Mouse (Mus musculus) gastrocnemius, postnatal 25 days (tissue): ENCODE measurements around the gene Borcs7. TPM values are rescaled to one million over a fixed set of nuclear protein-coding genes. Genes with fewer than 3 reads are reported as not detected.

Experiments used
- DNase-seq: peaks from one replicate; pipeline ENCODE4 v3.0.0; 2022
- total RNA-seq, 2 experiments: library from RNA; stranded (reverse); gene quantifications; 1 replicate in 1 of 2; 2 replicates in 1 of 2; pipeline ENCODE4 v1.2.3; 2021

Gene Borcs7
- total RNA-seq, 2 experiments from 2014 or later: 11.4 to 11.8 TPM

DNA sequence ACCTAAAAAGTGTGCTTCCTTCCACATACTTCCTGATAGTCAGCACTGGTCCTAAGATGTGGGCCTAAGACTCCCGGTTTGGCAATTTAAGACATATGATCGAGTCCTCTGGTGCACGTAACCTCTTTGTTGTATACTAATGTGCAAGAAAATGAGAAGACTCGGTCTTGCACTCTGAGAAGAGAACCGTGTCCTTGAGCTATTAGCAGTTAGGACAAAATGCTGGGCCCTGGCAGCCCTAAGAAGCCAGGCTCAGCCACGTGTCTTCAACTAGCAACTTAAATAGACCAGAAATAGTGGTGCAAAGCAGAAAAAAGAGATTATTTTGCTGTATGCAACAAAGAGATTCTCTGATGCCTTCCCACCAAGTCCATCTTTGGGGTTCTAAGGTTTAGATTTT is 26.9 kb upstream of the Borcs7 start:
- no peak for DNase-seq

DNA sequence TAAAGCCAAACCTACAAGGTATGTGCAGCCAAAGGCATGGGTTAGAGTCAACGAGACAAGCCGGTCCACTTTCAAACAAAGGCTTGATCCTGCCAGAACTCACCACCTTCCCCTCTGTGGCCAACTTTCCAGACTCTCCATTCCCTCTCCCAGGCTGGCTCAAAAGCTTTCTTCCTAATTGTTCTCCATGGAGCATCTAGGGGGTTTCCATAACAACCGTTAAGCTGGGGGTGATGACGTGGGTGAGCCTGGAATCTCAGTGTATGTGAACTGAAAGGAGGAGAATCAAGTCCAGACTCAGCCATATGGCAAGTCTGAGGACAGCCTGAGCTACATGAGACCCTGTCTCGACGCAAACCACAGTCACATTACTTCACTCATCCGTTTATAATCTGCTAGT is 24.2 kb upstream of the Borcs7 start:
- DNase-seq: no peak

DNA sequence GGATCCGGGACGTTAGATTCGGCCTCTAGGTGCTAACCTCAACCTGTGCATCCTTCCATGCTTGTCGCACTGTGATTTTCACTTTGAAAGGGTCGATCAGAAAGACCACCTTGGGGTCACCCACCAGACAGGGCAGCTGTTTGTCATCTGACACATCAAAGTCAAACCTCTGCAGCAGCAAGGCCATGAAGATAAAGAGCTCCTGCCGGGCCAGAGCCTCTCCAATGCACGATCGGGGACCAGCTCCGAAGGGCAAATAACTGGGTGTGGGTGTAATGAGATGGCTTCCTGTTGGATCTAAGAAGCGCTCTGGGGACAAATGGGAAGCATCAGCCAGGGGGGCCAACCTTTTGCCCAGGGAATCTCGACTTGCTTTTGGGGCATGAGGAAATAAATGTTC is 22.4 kb upstream of the Borcs7 start:
- DNase-seq: no peak

DNA sequence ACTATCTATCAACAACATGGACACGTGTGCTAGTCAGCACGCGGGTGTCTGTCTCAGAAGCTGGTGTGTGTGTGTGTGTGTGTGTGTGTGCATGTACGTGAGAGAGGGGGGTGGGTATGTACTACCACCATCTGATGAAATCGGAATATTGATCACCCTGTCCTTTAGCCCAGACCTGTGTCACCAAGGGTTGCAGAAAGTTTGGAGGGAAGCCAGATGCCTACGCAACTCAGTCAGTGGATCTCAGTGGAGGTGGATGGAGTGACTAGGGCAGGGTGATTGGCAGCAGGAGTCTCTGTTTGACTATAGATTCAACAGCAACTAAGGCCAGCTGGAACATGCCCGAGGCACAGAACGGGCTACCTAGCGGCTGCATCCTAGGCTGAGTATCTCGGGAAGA is 21.4 kb upstream of the Borcs7 start:
- DNase-seq: no peak

DNA sequence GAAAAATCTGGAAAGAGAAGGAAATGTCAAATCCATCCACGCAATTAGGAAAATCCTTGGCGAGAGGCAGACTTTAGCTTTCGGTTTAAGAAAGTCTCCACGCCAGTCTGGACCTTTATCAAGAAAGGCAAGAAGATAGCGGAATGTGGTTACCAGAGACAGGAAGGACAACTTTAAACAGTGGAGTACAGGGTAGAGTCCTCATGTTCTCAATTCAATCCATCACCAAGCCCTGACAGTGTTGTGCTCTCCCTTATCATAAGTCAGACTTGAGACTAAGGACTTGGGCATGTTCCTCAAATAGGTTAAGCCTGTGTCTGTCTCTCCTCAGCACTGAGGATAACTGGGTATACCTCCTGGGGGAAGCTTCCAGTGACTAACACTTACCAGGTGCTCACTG is 19.9 kb upstream of the Borcs7 start:
- no peak for DNase-seq

DNA sequence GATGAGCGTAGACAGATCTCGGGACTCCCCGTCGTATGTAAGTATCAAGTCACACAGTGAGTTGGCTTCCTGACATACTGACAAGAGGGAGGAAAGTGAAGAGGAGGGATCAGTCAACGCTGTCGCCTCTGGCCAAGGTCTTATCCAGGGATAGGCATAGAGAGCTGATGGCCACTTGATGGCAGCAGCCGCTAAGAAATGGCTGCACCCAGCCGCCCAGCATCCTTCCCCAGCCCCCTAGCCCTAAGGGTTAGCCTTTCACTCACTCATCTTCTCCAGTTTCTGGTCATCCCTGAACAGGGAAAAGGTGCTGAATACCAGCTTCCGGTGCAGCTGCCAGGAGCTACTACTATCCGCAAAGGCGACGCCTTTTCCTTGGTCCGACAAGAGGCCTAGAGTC is 19.0 kb upstream of the Borcs7 start:
- no peak for DNase-seq

DNA sequence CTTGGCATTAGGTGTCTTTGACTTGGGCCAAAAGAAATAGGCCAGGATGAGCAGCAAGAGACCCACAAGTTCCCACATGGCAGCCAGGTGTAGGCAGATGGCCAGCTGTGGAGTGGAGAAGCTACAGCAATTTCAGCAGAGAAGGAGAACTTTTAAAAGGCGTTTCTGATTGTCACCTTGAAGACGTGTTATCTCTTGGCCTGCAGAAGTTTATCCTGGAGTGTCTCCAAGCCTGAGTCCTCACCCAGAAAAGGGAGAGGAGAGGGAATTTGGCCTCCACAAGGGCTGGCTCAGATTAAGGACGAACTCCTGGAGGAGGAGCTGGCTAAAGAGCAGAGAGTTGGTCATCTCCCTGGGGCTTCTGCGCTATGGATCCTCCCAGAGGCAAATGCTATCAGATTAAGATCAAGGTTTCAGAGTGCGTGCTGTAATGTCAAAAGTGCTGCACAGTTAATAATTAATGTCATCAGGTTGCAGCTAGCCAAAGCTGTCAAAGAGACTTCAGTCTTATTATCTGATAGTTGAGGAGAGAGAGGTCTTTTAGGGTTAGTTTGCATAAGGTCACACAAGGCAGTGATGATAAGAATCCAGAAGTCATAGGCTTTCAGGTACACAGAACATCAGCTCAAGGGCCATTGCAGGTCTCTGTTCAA is 16.8 kb upstream of the Borcs7 start, which contains the start of gene Cyp17a1:
TSS of gene Cyp17a1 (minus strand) at position 407 of the 653 bp plus-strand sequence.
- DNase-seq: no peak

DNA sequence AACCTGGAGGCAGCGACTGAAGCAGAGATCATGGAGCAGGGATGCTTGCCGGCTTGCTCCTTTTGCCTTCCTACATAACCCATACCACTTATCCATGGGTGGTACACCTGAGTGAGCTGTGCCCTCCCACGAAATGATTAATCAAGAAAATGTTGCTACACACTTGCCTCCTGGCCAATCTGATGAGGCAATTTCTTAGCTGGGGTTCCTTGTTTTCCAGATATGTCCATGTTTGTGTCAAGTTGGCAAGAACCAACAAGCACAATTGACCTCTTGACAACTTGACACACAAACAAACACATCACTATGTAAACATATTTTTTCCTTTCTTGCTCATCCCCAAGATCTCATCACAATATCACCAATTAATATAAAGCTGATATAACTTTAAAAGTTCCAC is 14.1 kb upstream of the Borcs7 start:
- no peak for DNase-seq

DNA sequence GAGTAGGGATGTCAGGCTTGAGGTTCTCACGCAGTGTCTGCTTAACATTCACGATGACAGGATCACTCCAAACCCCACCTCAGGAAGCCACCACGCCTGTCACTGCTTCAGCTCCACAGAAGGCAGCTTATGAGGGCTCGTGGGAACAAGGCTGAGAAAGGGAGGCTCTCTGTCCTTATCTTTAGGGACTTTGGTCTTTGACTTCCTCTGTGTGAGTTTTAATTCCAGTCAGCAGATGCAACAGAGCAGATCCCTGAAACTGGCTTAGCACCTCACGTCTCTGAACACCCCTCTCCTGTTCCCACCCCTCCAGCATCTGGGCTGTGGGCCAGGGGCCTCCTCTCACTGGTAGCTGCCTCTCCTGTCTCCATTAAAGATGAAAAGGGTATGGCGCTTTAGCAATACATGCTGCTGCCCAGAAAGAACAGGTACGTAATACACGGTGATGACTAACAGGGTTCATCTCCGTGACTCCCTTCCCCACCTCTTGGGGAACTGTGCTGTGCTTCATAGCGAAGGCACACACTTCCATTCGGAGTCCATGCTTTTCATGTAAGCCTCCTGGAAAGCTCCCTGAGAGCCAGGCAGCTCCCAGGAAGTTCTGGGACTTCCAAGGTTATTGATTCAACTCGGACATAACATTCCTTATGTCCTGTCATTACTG is 9.9 kb upstream of the Borcs7 start:
- no peak for DNase-seq

DNA sequence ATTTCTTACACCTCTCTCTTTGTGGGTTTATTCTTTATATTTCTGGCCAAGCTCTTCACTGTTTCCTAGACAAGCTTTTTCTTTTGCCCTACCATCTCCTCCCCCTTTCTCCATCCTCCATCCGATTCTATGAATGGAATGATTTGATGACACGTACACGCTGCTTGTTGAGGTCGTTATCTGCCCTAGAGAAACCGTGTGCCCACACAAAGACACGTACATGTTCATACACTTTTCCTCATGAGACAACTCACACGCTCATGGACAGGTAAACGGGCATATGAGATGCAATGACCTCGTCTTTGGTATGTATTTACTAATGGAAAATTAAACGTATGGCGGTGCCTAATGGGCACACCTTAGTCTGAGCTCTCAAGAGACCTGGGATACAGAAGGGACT is 681 bp downstream of the Borcs7 start:
- no peak for DNase-seq

DNA sequence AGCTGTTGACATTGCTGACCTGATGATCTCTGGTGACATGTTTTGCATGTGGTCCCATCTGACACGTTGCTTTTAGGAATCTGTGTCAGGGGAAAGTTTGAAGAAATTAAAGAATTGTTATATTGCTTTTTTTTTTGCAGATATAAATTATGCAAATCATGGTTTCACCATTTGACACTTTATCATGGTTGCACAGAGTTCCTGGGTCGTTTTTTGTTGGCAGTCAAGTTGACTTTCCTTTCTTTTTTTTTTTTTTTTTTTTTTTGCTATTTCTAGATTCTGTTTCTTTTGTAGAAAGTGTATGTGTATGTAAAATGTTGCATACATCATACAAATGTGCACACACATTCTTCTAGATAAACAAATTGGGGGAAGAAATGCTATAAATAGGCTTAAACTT is 1.4 kb downstream of the Borcs7 start:
- DNase-seq: no peak

DNA sequence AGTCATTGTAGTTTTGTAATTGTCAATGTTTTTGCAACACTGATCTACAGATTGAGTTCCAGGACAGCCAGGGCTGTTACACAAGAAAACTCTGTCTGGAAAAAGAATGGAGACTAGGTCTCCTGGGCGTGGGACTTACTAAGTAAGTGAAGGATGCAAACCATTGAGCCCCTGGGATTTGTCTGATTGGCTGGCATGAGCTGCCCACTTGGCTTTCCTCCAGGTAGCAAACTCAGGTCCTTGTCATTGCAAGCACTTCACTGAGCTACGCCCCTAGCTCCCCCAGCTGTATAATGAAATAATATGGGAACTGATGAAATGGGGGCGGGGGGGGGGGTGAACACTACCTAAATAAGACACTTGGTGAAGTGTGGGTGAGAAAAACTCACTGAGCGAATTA is 3.4 kb downstream of the Borcs7 start:
- no peak for DNase-seq

DNA sequence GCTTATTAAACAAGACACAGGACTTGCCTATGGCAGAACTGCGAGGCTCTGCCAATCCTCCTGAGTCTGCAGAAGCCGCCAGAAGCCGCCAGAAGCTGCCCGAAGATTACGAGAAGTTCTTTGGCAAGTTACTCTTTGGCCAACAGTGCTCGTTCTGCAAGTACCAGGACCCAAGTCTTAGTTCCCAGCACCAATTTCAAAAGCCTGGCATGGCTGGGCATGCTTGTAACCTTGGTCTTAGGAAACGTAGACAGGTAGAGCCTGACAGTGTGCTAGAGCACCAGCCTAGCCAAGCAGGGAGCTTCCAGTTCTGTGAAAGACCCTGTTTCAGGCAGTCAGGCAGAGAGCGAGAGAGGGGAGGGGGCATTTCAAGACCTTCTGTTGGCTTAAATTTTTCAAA is 6.8 kb downstream of the Borcs7 start:
- no peak for DNase-seq

DNA sequence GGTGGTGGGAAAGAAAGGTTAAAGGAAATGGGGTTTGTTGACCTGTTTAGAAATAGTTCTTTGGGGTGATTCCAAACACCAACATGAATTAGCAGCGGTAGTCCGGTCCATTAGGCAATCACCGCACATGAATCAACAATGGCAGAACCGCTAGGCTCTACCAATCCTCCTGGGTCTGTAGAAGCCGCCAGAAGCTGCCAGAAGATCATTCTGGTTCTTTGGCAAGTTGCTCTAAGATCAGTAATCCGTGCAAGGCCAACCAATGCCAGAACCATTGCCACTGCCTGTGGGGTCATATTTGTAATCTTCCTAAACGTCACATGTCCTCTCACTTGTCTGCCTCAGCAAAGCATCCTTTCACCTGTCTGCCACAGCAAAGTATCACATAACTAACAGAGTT is 7.2 kb downstream of the Borcs7 start:
- no peak for DNase-seq

DNA sequence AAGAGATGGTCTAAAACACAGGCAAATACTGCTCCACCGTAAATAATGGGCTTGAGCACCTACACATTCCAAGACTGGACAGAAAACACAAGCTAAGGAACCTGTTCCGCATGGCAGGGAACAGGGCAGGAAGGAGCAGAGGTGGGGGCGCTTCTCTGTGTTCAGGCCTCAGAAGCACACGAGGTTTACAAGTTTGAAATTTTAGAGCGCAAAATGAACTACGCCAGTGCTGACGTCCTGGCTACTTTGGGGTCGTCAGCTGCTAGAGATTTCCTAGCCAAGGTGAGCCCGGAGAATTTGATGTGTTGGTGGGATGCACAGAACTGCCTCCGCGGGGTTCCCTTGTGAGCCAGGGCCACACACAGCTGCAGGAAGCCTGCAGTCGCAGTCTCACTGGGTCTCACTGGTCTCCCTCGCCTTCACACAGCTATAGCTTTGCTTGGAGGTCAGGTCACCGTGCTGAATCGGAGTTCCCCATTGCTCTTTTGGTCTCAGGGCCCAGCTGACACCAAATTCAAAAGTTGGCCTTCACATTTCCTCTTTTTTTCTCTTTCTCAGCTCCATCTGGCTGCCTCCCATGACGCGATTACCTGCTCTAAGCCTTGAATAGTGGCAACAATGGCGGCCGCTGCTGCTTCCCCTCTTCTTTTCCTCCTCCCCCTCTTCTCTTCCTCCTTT is 8.3 kb downstream of the Borcs7 start:
- DNase-seq: no peak

DNA sequence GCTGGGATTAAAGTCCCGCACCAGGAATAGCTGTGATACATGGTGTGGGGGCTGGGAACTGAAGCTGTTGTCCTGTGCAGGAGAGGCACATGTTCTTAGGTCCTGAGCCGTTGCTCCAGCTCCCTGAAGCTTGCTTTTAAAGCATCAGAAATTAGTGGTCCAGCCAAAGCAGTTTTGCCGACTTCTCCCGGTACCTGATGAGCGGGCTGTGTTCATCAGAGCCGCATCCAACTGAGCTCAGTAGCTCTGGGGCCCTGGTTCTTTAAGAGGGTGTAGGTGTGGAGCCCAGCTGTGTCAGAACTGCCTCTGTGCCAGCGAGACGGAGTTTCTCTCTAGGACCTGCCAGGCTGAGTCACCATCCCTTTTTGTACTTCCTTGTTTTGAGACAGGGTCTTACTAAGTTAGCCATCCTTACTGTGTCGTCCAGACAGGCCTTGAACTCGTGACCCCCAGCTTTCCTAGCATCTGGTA is 9.3 kb downstream of the Borcs7 start:
- no peak for DNase-seq

DNA sequence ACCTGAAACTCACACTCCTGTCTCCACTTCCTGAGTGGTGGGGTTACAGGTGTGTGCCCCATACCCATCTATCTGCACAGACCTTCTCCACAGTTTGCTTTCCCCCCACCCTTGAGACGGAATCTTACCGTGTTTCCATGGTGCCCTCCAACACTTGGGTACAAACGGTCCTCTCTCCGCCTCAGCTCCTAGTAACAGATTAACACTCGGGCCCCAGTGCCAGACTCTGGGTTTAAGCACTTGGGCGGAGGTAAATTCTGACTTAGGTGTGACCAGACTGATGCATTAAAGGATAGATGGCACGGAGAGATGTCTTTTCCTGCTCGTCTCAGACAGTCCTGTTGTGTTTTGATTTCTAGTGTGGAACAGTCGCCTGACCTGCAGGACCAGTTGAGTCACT is 11.4 kb downstream of the Borcs7 start:
- DNase-seq: no peak

DNA sequence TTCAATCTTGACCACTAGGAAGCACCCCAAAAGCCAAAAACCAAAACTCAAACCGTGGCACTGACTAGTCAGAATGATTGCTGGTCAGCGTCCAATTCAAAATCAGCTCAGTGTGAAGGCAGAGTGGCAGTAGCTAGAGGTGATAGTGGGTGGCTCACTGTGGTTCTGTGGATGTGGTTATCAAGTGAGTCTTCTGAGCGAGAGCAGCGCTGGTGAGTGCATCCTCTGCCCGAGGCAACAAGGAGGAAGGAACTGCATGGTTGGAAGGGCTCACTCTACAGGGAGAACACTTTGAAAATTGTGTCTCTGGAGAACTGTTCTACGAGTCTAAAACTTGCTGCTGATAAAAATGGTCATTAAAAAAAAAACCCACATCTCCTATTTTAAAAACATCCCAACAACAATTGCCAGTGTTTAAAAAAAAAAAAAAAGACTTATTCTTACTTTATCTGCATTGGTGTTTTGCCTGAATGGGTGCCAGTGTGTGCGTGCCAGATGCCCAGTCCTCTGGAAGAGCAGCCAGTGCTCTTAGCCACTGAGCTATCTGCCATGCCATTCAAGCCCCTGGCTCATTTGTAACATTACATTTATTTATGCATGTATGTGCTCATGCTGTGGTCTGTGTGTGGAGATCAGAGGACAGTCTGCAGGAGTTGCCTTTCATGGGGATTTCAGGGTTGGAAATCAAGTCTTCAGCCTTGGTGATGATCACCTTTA is 16.2 kb downstream of the Borcs7 start:
- no peak for DNase-seq

DNA sequence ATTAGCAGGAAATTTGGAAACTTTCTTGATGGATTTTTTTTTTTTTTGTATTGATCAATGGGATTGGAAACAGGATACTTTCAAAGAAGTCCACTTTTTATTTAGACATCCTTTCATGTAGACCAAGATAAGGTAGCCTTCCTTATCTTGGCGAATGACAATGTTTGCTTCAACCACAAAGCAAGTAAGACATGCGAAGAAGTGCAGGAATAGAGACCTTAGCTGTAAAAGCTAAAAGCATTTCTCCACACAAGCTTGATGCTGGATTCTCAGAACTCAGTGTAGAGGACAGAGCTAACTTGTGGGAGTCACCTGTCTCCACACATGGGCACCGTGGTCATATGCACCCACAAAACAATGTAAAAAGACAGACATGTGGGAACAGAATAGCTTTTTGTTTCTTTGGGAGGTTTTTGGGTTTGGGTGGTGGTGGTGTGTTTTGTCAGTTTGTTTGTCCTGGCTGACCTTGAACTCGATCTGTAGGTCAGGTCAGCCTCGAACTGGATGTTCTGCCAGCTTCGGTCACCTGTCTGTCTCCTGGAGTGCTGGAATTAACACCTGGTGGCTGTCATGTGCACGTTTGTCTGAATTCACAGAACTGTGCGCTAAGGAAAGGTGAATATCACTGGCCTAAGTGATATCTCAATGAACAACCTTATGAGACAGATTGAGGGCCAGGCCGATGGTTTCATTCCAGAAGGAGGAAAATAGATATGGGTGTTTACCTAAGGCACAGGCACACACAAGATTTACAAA is 17.0 kb downstream of the Borcs7 start:
- no peak for DNase-seq

DNA sequence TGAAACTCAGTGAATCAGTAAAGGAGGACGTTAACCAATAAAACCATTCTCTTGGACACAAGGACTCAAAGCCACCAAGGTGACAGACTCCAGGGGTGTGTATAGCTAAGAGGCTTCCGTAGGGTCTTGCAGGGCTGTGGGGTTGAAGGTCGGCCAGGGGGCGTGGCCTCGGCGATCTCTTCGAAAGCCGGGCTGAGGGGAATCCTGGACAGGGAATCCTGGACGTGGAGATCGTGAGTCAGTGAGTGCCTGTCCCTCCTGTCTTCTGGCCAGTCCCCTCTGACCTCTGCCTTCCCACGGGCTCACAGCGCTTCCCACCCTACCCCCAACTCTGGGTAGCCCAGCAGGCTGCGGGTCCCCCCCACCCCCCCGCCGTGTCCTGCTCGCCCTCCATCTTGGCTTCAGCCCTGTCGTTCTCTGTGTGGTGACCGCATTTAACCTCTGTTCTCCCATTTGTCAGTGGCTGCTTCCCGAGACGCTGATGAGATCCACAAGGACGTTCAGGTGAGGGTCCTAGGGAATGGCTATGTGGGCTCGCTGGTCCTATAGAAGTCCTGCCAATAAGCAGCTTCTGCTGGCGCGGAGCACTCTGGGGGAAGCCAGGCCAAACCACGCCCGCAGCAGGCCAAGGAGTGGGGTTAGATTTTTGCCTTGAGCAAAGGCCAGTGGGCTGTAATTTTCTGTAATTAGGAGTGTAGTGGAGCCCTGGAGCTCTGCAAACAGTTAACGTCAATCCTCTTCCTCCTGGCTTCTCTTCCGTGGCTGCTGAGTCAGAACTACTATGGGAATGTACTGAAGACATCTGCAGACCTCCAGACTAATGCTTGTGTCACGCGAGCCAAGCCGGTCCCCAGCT is 17.8 kb downstream of the Borcs7 start, which contains the start of gene As3mt:
TSS of gene As3mt (plus strand) at position 163 of the 856 bp plus-strand sequence.
- peak; percentile 82 for DNase-seq

DNA sequence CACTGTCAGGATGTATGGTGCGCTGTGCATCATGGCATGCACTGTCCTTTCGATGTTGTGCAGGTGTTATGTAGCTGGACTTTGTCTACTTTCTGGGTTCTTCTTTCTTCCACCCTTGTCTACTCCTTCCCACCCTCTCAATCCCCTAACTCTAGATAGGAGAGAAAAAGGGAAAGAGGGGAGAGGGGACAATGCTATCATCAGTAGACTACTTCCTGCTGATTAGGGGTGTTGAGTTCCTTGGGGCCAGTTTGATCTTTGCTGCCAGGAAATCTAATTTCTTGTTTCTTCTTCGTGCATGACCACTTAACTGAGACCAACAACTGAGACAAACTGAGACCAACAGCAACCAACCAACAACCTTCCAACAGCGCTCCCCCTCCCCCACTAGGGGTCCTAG is 20.9 kb downstream of the Borcs7 start:
- no peak for DNase-seq
